Mouse (Mus musculus): Measurements from ENCODE around the gene Pkd1. TPM values are rescaled to one million over a fixed set of nuclear protein-coding genes. Genes with fewer than 3 reads are reported as not detected.
A peak's percentile ranks its signal among the peaks of the same experiment; 100 is the strongest.

Gene Pkd1
- total RNA-seq, 2 experiments from 2014 or later = 60.8 to 66.7 TPM

- intact Hi-C loops (cut with DNase I) = loop anchor here (5.0 kb wide), 1 partner anchor 33 kb away; no protein-coding TSS in a partner anchor
- DNase-seq (ENCODE audit: extremely low spot score in 1 of 2, low spot score in 2 of 2) = no peak
Measured at GRCm38 (mm10) chr17:24593992-24594890, 44.6 kb downstream of the Pkd1 start.

DNA sequence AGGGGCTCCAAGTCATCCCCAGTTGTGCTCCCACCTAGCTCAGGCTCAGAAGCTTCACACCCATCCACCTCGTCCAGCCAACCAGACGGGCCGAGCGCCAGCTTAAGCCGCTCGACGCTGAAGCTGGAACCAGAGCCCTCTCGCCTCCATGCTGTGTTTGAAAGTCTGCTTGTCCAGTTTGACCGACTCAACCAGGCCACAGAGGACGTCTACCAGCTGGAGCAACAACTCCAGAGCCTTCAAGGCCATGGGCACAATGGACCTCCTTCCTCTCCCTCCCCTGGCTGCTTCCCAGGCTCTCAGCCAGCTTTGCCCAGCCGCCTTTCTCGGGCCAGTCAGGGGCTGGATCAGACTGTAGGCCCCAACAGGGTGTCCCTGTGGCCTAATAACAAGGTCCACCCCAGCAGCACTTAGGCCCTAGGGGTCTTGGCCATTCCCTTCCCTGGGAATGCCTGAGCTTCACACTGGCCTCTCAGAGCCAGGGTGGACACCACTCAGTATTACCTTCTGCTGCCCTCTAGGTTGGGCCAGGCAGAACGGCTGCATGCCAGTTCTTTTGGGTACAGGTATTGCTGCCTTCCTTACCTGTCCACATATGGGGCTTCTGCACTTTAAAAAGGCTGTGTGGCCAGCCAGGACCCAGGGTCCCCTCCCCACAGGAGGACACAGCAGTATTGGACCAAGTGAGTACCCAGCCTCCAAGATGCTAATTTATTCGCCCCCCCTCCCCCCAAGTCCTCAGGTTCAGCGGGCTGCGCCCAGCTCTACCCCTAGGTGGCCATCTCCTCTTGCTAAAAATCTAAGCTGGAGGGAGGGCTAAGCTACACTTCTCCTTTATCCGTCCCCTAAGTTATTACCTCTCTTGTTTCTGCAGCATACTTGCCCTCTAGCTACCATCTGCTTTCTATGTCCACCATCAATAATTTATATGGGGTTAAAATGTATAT lies 45.8 kb downstream of the Pkd1 start:
- DNase-seq (ENCODE audit: extremely low spot score in 1 of 2, low spot score in 2 of 2) = peak; percentile 31 to 60
- intact Hi-C loops (cut with DNase I) = no loop called here

DNA sequence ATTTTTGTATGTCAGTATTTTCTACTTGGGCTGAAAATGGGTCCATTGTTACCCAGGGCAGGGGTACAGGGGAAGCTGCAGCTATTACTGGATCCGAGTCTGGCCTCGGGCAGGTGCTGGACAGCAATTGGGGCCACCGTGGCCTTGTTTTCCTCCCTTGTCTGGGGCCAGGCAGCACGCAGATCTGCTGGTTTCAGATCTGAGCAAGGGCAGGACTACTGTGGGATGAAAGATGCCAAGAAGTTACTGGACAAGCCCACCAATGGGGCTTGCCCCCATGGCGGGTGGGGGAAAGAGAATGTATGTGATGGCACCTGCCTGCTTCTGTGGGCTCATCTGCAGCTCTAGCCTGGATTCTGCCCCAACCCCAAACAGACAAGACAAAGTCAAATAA lies 46.4 kb downstream of the Pkd1 start:
- intact Hi-C loops (cut with DNase I) = no loop called here

GRCm38 (mm10) chr17:24596471-24597183 lies 47.0 kb downstream of the Pkd1 start:
- intact Hi-C loops (cut with DNase I) = no loop called here
- no peak for DNase-seq (ENCODE audit: extremely low spot score in 1 of 2, low spot score in 2 of 2)

More for the DNA sequence above, 46.4 kb downstream of the Pkd1 start:
- DNase-seq (ENCODE audit: extremely low spot score in 1 of 2, low spot score in 2 of 2) = no peak

- no peak for DNase-seq (ENCODE audit: extremely low spot score in 1 of 2, low spot score in 2 of 2)
- intact Hi-C loops (cut with DNase I) = no loop called here
Measured at GRCm38 (mm10) chr17:24597989-24598388, 48.4 kb downstream of the Pkd1 start.

- intact Hi-C loops (cut with DNase I) = no loop called here
- no peak for DNase-seq (ENCODE audit: extremely low spot score in 1 of 2, low spot score in 2 of 2)
Measured at GRCm38 (mm10) chr17:24600502-24600901, 50.9 kb downstream of the Pkd1 start.

GRCm38 (mm10) chr17:24603961-24604360 lies 54.3 kb downstream of the Pkd1 start:
- no peak for DNase-seq (ENCODE audit: extremely low spot score in 1 of 2, low spot score in 2 of 2)
- intact Hi-C loops (cut with DNase I) = no loop called here

- intact Hi-C loops (cut with DNase I) = no loop called here
- DNase-seq (ENCODE audit: extremely low spot score in 1 of 2, low spot score in 2 of 2) = no peak
Measured at GRCm38 (mm10) chr17:24604557-24604956, 54.9 kb downstream of the Pkd1 start.

DNA sequence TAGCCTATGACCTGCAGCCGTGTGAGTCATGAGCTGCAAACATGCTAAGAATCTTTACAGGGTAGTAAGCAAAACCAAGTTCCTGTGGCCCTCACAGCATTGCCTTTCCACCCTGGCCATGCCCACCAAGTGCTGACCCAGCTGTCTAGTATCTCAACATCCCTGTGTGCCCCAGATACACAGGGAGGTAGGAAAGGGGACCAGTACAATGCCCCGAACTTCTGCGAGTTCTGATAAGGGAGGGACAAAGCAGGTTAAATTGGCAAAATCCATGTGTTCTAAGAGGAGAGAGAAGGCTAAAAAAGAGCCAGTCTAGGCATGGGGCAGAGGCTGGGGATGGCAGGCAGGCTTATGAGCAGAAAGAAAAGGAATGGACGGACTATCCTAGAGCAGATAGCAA lies 58.7 kb downstream of the Pkd1 start:
- no peak for DNase-seq (ENCODE audit: extremely low spot score in 1 of 2, low spot score in 2 of 2)
- intact Hi-C loops (cut with DNase I) = no loop called here

- no peak for DNase-seq (ENCODE audit: extremely low spot score in 1 of 2, low spot score in 2 of 2)
- intact Hi-C loops (cut with DNase I) = no loop called here
Measured at GRCm38 (mm10) chr17:24608874-24609273, 59.2 kb downstream of the Pkd1 start.

- intact Hi-C loops (cut with DNase I) = no loop called here
- no peak for DNase-seq (ENCODE audit: extremely low spot score in 1 of 2, low spot score in 2 of 2)
Measured at GRCm38 (mm10) chr17:24610711-24611110, 61.1 kb downstream of the Pkd1 start.

DNA sequence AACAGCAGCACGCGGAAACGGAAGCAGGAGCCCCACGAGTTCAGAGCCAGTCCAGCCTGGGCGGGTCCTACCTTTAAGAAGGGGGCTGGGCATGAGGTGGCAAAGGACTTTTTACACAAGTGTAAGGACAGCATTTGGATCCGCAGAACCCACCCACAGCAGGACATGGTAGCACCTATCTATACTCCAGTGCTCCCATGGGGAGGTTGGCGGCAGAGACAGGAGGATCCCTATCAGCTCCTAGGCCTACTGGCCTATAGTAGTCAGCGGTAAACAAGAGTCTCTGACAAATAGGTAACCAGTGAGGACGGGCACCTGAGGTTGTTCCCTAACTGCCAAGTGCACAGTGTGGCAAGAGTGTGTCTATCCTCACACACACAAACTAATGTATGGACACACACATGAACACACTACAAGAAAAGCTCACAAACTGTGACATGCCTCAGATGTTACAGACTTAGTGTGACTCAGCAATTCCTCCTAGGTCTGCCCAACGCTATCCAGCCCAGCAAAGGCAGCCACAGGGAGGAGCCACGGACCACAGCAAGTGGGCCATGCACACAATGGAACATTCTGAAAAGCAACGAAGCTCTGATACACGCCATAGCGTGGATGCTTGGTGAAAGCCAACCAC lies 68.0 kb downstream of the Pkd1 start:
- intact Hi-C loops (cut with DNase I) = no loop called here
- peak in 1 of 2 experiments; percentile 20 for DNase-seq (ENCODE audit: extremely low spot score in 1 of 2, low spot score in 2 of 2)

DNA sequence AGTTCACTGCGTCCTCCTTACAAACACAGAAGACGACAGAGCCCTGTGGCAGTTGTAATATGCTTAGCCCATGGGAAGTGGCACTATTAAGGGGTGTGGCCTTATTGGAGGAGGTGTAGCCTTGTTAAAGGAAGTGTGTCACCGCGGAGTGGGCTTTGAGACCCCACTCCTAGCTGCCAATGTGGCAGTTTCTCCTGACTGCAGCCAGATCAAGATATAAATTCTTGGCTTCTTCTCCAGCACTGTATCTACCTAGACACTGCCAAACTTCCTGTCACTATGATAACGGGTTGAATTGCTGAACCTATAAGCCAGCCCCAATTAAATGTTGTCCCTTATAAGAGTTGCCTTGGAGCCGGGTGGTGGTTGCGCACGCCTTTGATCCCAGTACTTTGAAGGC lies 75.8 kb downstream of the Pkd1 start:
- no peak for DNase-seq (ENCODE audit: extremely low spot score in 1 of 2, low spot score in 2 of 2)
- intact Hi-C loops (cut with DNase I) = loop anchor here (5.0 kb wide), 1 partner anchor 33 kb away; no protein-coding TSS in a partner anchor

DNA sequence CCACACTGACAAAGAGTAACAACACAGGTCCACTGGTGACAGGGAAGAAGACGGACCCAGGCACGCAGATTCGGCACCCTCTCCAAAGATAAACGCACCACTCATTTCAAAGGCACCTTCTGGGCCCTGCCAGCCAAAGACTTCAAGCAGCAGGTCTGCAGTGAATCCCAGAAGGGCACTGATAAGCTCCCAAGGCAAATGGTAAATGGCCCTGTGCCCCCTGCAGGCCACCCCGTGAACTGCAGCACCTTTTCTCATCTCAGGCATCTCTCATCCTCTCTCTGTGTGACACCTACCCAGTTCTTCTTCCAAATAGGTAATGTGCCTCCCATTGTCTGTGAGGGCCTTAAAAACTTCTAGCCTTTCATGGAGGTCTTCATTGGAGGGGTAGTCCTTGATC lies 79.0 kb downstream of the Pkd1 start:
- peak; percentile 25 to 67 for DNase-seq (ENCODE audit: extremely low spot score in 1 of 2, low spot score in 2 of 2)
- intact Hi-C loops (cut with DNase I) = loop anchor here (5.0 kb wide), 1 partner anchor 36 kb away; no protein-coding TSS in a partner anchor

DNA sequence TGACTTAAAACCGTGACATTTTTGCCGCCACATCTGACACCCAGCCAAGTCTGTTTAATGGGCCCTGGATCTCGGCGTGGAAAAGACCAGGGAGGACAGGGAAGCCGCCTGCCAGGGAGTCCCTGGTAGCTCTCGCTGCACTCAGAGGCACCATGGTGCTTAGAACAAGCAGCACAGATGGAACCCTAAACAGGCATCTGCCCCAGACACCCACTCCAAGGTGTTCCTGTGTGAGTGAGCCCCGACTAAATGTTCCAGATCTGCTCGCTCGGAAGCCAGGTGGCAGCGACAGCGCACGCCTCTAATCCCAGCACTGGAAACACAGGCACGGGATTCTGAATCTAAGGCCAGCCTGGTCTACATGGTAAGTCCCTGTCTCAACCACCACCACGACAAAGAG lies 80.4 kb downstream of the Pkd1 start:
- DNase-seq (ENCODE audit: extremely low spot score in 1 of 2, low spot score in 2 of 2) = no peak
- intact Hi-C loops (cut with DNase I) = no loop called here

- intact Hi-C loops (cut with DNase I) = no loop called here
Measured at GRCm38 (mm10) chr17:24632167-24632812, 82.7 kb downstream of the Pkd1 start, which contains the start of the genes Tsc2 and Nthl1. Gene Tsc2, minus strand, starts transcription at chr17:24632630. Gene Nthl1, plus strand, starts transcription at chr17:24632680.

DNA sequence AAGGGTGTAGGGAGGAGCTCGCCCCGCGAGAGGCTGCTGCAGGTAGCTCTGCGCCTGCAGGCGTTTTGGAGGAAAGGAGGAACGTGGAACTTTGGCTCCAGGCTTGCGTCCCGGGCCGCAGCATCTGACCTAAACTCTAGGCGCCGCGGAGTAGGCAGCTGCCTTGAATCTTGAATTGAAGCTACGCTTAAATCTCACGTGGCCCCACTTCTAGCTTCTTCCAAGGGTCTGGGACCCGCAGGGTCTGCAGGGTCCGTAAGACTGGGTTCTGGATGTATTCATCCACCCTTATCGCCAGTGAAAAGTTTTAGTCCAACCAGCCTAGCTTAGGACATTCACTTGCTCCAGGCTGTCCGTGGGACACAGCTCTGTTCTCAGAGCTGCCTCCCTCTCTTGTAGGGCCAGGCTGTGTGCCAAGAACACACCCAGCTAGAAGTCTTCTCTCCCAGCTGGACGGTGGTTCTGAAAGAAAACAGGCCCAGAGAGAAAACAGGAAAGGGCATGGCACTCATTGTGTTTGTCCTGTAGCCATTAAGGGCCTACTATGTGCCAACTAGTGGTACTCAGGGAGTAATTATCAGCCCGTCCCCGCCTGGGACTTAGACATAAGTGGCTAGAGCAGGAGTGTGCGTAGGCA lies 83.3 kb downstream of the Pkd1 start:
- peak in 1 of 2 experiments; percentile 87 for DNase-seq (ENCODE audit: extremely low spot score in 1 of 2, low spot score in 2 of 2)
- intact Hi-C loops (cut with DNase I) = no loop called here

More at GRCm38 (mm10) chr17:24632167-24632812, 82.7 kb downstream of the Pkd1 start, which contains the start of the genes Tsc2 and Nthl1:
- DNase-seq (ENCODE audit: extremely low spot score in 1 of 2, low spot score in 2 of 2) = peak; percentile 81 to 90

Data from left cerebral cortex, postnatal 10 days (tissue).